Mouse (Mus musculus): Measurements from ENCODE around the gene Got1. TPM values are rescaled to one million over a fixed set of nuclear protein-coding genes. Genes with fewer than 3 reads are reported as not detected.

The Got1 gene
- total RNA-seq, 2 experiments from 2014 or later: 17.9 to 21.3 TPM

GRCm38 (mm10) chr19:43493316-43493715 lies 31.1 kb downstream of the Got1 start:
- ATAC-seq (replicated peaks; ENCODE audit: poor library complexity): peak; percentile 54

DNA sequence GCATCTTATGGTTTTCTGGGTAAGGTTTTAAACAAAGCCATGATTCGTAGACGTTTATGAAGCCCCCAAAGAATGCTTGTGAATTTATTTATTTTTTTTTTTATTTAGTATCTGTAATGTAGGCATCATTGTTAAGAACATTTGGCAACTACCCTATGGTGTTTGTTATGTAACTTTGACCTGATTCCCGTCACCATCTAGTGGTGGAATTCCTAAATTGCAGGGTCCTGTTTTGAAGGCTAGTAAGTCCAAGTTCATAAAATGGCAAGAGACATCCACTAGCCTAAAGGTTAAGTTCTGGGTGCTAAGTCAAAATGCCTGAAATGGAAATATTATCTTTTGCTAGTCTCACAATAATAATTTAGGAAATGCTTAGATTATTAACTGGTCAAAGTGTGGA lies 37.0 kb downstream of the Got1 start:
- ATAC-seq (replicated peaks; ENCODE audit: poor library complexity): peak; percentile 50

- ATAC-seq (replicated peaks; ENCODE audit: poor library complexity): no peak
These were observed 43.9 kb downstream of the Got1 start for GRCm38 (mm10) chr19:43480512-43480911.

DNA sequence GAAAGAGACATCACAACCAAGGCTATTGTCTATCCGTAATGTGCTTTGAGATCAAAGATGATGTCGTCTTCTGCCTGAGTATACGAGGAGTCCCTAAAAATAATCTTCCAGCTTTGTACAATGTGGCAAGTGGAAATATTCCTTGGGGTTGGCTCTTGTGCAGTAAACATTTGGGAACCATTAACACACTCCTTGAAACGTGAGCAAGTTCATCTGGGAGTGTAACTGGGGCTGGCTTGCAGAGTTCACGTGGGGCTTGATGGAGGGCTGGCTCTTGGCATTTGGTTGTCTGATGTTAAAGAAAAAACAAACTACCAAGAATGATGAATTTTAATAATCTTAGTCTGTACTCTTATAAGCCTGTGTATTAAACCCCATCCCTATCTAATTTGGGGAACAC lies 45.0 kb downstream of the Got1 start:
- ATAC-seq (replicated peaks; ENCODE audit: poor library complexity): no peak

GRCm38 (mm10) chr19:43478891-43479290 lies 45.5 kb downstream of the Got1 start:
- peak; percentile 72 for ATAC-seq (replicated peaks; ENCODE audit: poor library complexity)

- no peak for ATAC-seq (replicated peaks; ENCODE audit: poor library complexity)
These were observed 47.0 kb downstream of the Got1 start for GRCm38 (mm10) chr19:43477436-43477835.

GRCm38 (mm10) chr19:43476063-43476462 lies 48.3 kb downstream of the Got1 start:
- no peak for ATAC-seq (replicated peaks; ENCODE audit: poor library complexity)

- ATAC-seq (replicated peaks; ENCODE audit: poor library complexity): no peak
These were observed 48.8 kb downstream of the Got1 start for GRCm38 (mm10) chr19:43475642-43476041.

DNA sequence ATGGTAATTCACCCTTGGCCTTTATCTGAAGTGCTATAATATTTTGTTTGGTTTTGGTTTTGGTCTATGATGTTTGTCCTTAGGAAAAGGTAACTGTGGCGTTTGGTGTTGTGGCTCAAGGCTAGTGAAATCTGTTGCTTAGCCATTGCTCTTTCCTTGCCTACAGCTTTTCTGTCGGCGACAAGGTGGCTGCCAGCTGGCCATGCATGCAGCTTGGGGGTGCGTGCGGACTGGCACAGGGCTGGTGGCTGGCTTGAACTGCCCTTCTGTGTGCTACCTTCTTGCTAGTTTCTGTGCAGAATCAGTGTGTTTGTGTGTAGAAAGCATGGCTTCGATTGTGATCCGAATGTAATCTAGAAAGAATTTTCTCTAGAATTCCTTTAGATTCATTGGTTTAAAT lies 51.6 kb downstream of the Got1 start:
- ATAC-seq (replicated peaks; ENCODE audit: poor library complexity): no peak

- ATAC-seq (replicated peaks; ENCODE audit: poor library complexity): no peak
These were observed 52.1 kb downstream of the Got1 start for GRCm38 (mm10) chr19:43472331-43472730.

- ATAC-seq (replicated peaks; ENCODE audit: poor library complexity): no peak
These were observed 55.1 kb downstream of the Got1 start for GRCm38 (mm10) chr19:43469333-43469732.

- ATAC-seq (replicated peaks; ENCODE audit: poor library complexity): no peak
These were observed 56.3 kb downstream of the Got1 start for GRCm38 (mm10) chr19:43467927-43468685.

GRCm38 (mm10) chr19:43465601-43466255 lies 58.7 kb downstream of the Got1 start:
- no peak for ATAC-seq (replicated peaks; ENCODE audit: poor library complexity)

DNA sequence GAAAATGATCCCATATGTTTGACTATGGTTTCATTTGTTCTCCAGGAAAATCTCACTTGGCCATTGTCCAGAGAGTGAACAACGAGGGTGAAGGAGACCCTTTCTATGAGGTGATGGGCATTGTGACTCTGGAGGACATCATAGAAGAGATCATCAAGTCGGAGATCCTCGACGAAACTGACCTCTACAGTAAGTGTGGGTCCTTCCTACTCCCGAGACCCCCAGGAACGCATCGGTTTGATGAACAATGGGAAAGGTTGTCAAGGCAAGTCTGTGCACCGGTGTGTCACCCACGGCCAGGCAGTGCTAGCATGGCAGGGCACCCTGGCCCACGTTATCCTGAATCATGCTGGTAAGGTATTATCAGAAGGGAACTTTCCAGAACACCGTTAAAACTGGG lies 59.3 kb downstream of the Got1 start:
- ATAC-seq (replicated peaks; ENCODE audit: poor library complexity): no peak

DNA sequence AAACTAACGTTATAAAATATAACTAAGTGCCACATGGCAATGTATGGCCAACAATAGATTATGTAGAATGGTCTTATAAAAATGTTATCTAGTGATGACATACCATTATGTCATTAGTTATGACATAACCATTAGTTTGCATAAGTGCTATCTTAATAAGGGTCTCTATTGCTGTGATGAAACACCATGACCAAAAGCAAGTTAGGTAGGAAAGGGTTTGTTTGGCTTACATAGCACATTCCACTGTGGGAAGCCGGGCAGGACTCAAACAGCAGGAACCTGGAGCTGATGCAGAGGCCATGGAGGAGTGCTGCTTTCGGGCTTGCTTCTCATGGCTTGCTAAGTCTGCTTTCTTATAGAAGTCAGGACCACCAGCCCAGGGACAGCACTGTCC lies 60.1 kb downstream of the Got1 start:
- no peak for ATAC-seq (replicated peaks; ENCODE audit: poor library complexity)

DNA sequence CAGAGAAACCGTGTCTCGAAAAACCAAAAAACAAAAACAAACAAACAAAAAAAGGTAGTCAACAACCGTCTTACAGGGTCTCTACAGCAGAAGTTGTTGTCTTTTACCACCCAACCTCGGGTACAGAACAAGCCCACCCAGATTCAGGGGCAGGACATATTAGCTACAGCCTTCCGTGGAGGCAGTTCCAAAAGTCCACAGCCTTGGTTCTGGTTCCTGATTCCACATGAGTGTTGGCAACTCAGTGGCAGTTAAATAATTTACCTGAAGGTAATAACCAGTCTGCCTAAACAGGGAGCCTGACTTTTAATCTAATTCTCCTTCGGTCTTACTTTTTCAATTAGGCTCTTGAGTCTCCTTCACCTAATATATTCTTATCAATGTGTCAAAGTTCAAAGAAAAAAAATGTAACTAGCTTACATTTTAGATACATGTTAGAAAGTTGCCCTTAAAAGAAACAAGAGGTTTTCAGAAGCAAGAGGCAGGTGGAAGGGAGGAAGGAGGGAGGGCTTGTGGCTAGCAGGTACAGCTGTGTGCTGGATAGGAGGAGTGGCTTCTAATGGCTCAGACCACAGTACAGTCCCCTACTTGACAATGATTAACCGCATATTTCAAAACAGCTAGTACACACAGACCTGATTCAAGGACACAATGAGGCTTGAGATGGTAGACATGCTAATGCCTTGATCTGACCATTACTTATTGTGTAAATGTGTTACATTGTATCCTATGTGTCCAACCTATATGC lies 60.7 kb downstream of the Got1 start:
- no peak for ATAC-seq (replicated peaks; ENCODE audit: poor library complexity)

GRCm38 (mm10) chr19:43462141-43462540 lies 62.3 kb downstream of the Got1 start:
- ATAC-seq (replicated peaks; ENCODE audit: poor library complexity): no peak

- no peak for ATAC-seq (replicated peaks; ENCODE audit: poor library complexity)
These were observed 63.9 kb downstream of the Got1 start for GRCm38 (mm10) chr19:43460481-43460880.

DNA sequence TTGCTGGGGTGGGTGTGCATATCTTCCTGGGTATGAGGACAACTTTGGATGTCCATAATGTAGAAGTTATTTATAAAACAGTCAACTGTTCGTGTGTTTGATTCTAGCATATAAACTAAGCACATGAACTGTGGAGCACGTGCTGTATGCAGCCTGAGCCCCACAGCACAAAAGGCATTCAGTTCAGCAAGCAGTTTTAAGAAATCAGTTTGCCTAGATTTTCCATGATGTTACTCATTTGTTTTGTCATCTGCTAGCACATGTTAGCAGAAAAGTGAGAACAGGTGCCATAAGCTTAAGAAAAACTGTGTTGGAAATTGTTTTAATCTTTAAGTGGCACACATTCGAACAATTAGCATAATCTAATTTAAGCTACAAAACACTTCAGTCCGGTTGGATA lies 64.5 kb downstream of the Got1 start:
- ATAC-seq (replicated peaks; ENCODE audit: poor library complexity): no peak

GRCm38 (mm10) chr19:43453025-43453424 lies 71.4 kb downstream of the Got1 start:
- peak; percentile 95 for ATAC-seq (replicated peaks; ENCODE audit: poor library complexity)

- no peak for ATAC-seq (replicated peaks; ENCODE audit: poor library complexity)
These were observed 72.2 kb downstream of the Got1 start for GRCm38 (mm10) chr19:43452176-43452575.

DNA sequence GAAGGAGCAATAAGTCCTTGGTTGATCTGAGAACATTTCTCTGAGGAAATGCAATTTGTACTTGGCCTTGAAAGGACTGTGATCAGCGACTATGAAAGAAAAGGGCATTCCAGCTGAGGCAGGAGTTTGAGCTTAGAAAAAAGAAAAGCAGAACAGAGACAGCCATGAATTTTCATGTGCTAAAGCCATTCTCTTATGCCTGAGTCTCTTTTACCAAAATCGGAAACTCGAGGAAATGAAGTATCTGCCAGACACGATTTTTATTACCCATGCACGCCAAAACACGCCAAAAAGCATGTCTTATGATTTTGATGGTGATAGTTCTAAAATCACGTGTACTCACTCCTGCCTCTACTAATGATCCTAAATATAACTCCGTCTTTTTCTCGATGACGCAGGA lies 72.8 kb downstream of the Got1 start:
- ATAC-seq (replicated peaks; ENCODE audit: poor library complexity): no peak

Data from megakaryocyte progenitor cell, adult 5-6 weeks (primary cell).